8 mouse cellular contexts compared by ENCODE assay signal in the genomic region with DNA sequence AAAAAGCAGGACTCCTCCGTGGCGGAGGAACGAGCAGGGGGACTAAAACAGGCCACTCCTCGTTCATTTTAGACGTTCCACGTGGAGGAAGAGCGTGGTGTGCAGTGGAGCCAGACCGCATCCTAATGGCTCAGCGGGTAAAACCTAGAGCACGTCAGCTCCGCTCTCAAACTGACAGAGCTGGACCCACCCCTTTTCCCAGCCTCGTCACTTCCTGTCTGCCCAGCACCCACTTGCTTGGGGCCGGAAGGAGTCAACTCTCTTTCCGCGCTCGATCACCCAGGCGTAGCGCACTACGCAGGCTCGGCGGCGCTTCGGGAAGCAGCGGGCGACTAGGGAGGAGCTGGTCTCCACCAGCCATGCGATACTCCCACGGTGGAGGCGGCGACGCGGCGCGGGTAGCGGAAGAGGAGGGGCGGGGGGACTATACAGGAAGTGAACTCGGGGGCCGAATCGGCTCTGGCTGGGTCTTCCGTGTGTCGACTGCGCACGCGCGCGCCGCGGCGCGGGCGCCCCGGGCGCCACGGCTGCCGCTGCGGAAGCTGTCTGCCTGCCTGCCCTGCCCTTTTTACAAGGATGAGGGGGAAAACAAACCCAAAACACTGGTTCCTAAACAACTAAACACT. TPM values are rescaled to one million over a fixed set of nuclear protein-coding genes. Genes with fewer than 3 reads are reported as not detected.
DNase-seq lines count a peak whose midpoint lies in the region; ATAC-seq and TF ChIP-seq lines count a peak whose summit lies in the region.

No protein-coding gene starts in this region.

- in situ Hi-C loops in ES-E14 (cut with MboI; ENCODE audit: low sequenced_read_pairs in 2 of 2, unreplicated experiment in 2 of 2): no loop called here

- H3K9me3 ChIP-seq in ES-E14 (ENCODE audit: control insufficient read depth, insufficient read depth, low read depth, low read length): no peaks in the 10 kb centered on the region
- H3K9me3 ChIP-seq in forebrain, embryonic 15.5 days: no peaks in the 10 kb centered on the region
- no peaks in the 10 kb centered on the region for H3K9me3 ChIP-seq in lung, embryonic 14.5 days (ENCODE audit: low read depth, low read length)

- intact Hi-C loops in heart, postnatal 36 days (cut with DNase I): loop anchor here (2.0 kb wide), 2 partner anchors 35 to 55 kb away; a partner anchor contains a TSS

- H3K36me3 ChIP-seq in ES-E14 (ENCODE audit: control insufficient read depth, insufficient read depth, low read length, poor library complexity, severe bottlenecking): no peaks in the 10 kb centered on the region
- no peaks in the 10 kb centered on the region for H3K36me3 ChIP-seq in forebrain, embryonic 15.5 days
- H3K36me3 ChIP-seq in lung, embryonic 14.5 days (ENCODE audit: insufficient read depth): no peaks in the 10 kb centered on the region
- H3K36me3 ChIP-seq in thymus, adult 2 months (ENCODE audit: control insufficient read depth, insufficient read depth, low read length): no peaks in the 10 kb centered on the region

- peak; percentile 71 for DNase-seq in ES-E14 (ENCODE audit: low read depth, low spot score)
- peak; percentile 96 for DNase-seq in cerebellum, adult 11-12 months
- DNase-seq in heart, postnatal 36 days: peak; percentile 84 to 95
- peak; percentile 84 to 97 for DNase-seq in layer of hippocampus, adult 2 months (ENCODE audit: low spot score in 2 of 2)
- peak; percentile 95 for DNase-seq in lung, embryonic 14.5 days
- DNase-seq in thymus, adult 2 months: peak; percentile 82

- H3K4me3 ChIP-seq in ES-E14 (ENCODE audit: insufficient read depth in 1 of 2, low read depth in 1 of 2, low read length in 2 of 2, poor library complexity in 1 of 2, severe bottlenecking in 1 of 2): peak overlapping the region; percentile 91 to 98
- H3K4me3 ChIP-seq in forebrain, embryonic 15.5 days: peak overlapping the region; percentile 63
- peak overlapping the region; percentile 56 for H3K4me3 ChIP-seq in layer of hippocampus, adult 2 months
- peak overlapping the region; percentile 47 for H3K4me3 ChIP-seq in lung, embryonic 14.5 days (ENCODE audit: low read depth, low read length)
- peak overlapping the region; percentile 68 for H3K4me3 ChIP-seq in olfactory bulb, adult 2 months (ENCODE audit: insufficient read depth, low read depth, low read length)
- H3K4me3 ChIP-seq in thymus, adult 2 months (ENCODE audit: control insufficient read depth, insufficient read depth, low read length): peak overlapping the region; percentile 65

- TF ChIP-seq POLR2A in olfactory bulb, adult 2 months (IDR thresholded peaks at IDR 0.05; ENCODE audit: insufficient read depth, low read depth, low read length): peak; percentile 85
- TF ChIP-seq POLR2A in thymus, adult 2 months (IDR thresholded peaks at IDR 0.05; ENCODE audit: control insufficient read depth, extremely low read depth, insufficient read depth, low read length, poor library complexity): 0 out of 2 replicates have a peak, but pooled peaks have one; percentile 25

- TF ChIP-seq CTCF in layer of hippocampus, adult 2 months (conservative IDR thresholded peaks at IDR 0.05): no peak
- TF ChIP-seq CTCF in lung, embryonic 14.5 days (IDR thresholded peaks at IDR 0.05; ENCODE audit: low read depth): no peak
- no peak for TF ChIP-seq CTCF in olfactory bulb, adult 2 months (IDR thresholded peaks at IDR 0.05; ENCODE audit: insufficient read depth, low read depth, low read length)
- TF ChIP-seq CTCF in thymus, adult 2 months (IDR thresholded peaks at IDR 0.05; ENCODE audit: borderline replicate concordance, control insufficient read depth, extremely low read depth, insufficient read depth, low read length, poor library complexity): 0 out of 2 replicates have a peak, but pooled peaks have one; percentile 17

- peak overlapping the region; percentile 94 for H3K9ac ChIP-seq in ES-E14 (ENCODE audit: insufficient read depth, low read depth, low read length, poor library complexity, severe bottlenecking)
- H3K9ac ChIP-seq in forebrain, embryonic 15.5 days (replicated peaks): peak overlapping the region; percentile 55
- peak overlapping the region; percentile 53 for H3K9ac ChIP-seq in lung, embryonic 14.5 days

- peak overlapping the region; percentile 97 for H3K27ac ChIP-seq in ES-E14 (ENCODE audit: insufficient read depth, low read depth, low read length, poor library complexity, severe bottlenecking)
- H3K27ac ChIP-seq in forebrain, embryonic 15.5 days (replicated peaks): peak overlapping the region; percentile 98
- peak overlapping the region; percentile 90 for H3K27ac ChIP-seq in layer of hippocampus, adult 2 months
- H3K27ac ChIP-seq in lung, embryonic 14.5 days (ENCODE audit: low read depth): peak overlapping the region; percentile 99
- peak overlapping the region; percentile 89 for H3K27ac ChIP-seq in olfactory bulb, adult 2 months (ENCODE audit: insufficient read depth, low read depth, low read length)
- H3K27ac ChIP-seq in thymus, adult 2 months (ENCODE audit: control insufficient read depth, insufficient read depth, low read length): peak overlapping the region; percentile 90

- ATAC-seq in forebrain, embryonic 15.5 days (replicated peaks): peak; percentile 100
- ATAC-seq in lung, embryonic 14.5 days (ENCODE audit: insufficient read depth): peak; percentile 100

- H3K4me1 ChIP-seq in ES-E14 (ENCODE audit: control insufficient read depth in 2 of 2, insufficient read depth in 2 of 2, low read length in 2 of 2, poor library complexity in 1 of 2): no peaks in the 10 kb centered on the region
- peaks cover 7% of the 10 kb centered on the region for H3K4me1 ChIP-seq in forebrain, embryonic 15.5 days
- no peaks in the 10 kb centered on the region for H3K4me1 ChIP-seq in lung, embryonic 14.5 days (ENCODE audit: insufficient read depth)
- no peaks in the 10 kb centered on the region for H3K4me1 ChIP-seq in olfactory bulb, adult 2 months (ENCODE audit: control insufficient read depth, insufficient read depth, low read length)
- no peaks in the 10 kb centered on the region for H3K4me1 ChIP-seq in thymus, adult 2 months (replicated peaks; ENCODE audit: control insufficient read depth, insufficient read depth, low read length)

- under 1% methylated on average over 47 of the region's 55 CpGs for WGBS in forebrain, embryonic 15.5 days
- under 1% methylated on average over 55 of the region's 55 CpGs for WGBS in lung, embryonic 14.5 days
- 2% methylated on average over 49 of the region's 55 CpGs for WGBS in olfactory bulb, adult 2 months
- under 1% methylated on average over 27 of the region's 55 CpGs for WGBS in thymus, adult 2 months

- H3K4me2 ChIP-seq in forebrain, embryonic 15.5 days (replicated peaks): peak overlapping the region; percentile 55
- H3K4me2 ChIP-seq in lung, embryonic 14.5 days: peak overlapping the region; percentile 56

- H3K27me3 ChIP-seq in forebrain, embryonic 15.5 days: peaks cover 20% of the 10 kb centered on the region; the same call in 1 of the 2 replicates
- 0 out of 2 replicates have a peak, but pooled peaks cover 3% of the 10 kb centered on the region for H3K27me3 ChIP-seq in lung, embryonic 14.5 days (ENCODE audit: insufficient read depth, low read length)
- H3K27me3 ChIP-seq in thymus, adult 2 months (ENCODE audit: control insufficient read depth, insufficient read depth, low read length): no peaks in the 10 kb centered on the region

TF ChIP-seq in ES-E14, 5 proteins besides CTCF, POLR2A, EP300 and RAD21:
- no peak for TF ChIP-seq ZNF384 (IDR thresholded peaks at IDR 0.05; ENCODE audit: low read depth, low read length)
- TF ChIP-seq CHD2 (IDR thresholded peaks at IDR 0.05; ENCODE audit: low read depth, low read length): no peak
- TF ChIP-seq HCFC1 (IDR thresholded peaks at IDR 0.05; ENCODE audit: borderline replicate concordance, insufficient read depth, low read length): no peak; the same call in 1 of the 2 replicates
- no peak for TF ChIP-seq MAFK (IDR thresholded peaks at IDR 0.05; ENCODE audit: insufficient read depth, low read depth, low read length)
- no peak for TF ChIP-seq ZC3H11A (IDR thresholded peaks at IDR 0.05; ENCODE audit: borderline replicate concordance, low read depth, low read length)

RNA-seq across cellular contexts. Expression of a gene that starts 34.8 kb away (rescaled TPM):
- 89.0 and 137 TPM in 2 replicates for total RNA-seq in ES-E14 (2012; rRNA removed)
- polyA plus RNA-seq in forebrain, embryonic 15.5 days (2015; fragmentation: Nextera tagmentation; extraction: Ambion mirVana): 106 and 107 TPM in 2 replicates
- 100 to 1,000 TPM; 100 to 154 TPM for total RNA-seq in heart, postnatal 36 days (2021)
- total RNA-seq in layer of hippocampus, adult 2 months (2021): 100 to 1,000 TPM; 102 to 159 TPM
- polyA plus RNA-seq in lung, embryonic 14.5 days (2014; fragmentation: Nextera tagmentation; extraction: Ambion mirVana): 73.0 and 116 TPM in 2 replicates
- not detected in 2 replicates for polyA plus RNA-seq in olfactory bulb, adult 2 months (2012; ENCODE audit: insufficient read depth, insufficient read length, low replicate concordance, missing spikeins)
- 68.9 and 83.3 TPM in 2 replicates for polyA plus RNA-seq in thymus, adult 2 months (2012; rRNA removed)

RNA-seq across cellular contexts. Expression of a gene that starts 54.3 kb away (rescaled TPM):
- total RNA-seq in ES-E14 (2012; rRNA removed): 21.8 and 27.2 TPM in 2 replicates
- 27.9 and 28.3 TPM in 2 replicates for polyA plus RNA-seq in forebrain, embryonic 15.5 days (2015; fragmentation: Nextera tagmentation; extraction: Ambion mirVana)
- 10 to 100 TPM; 24.9 to 29.0 TPM for total RNA-seq in heart, postnatal 36 days (2021)
- total RNA-seq in layer of hippocampus, adult 2 months (2021): 10 to 100 TPM; 34.2 to 38.4 TPM
- polyA plus RNA-seq in lung, embryonic 14.5 days (2014; fragmentation: Nextera tagmentation; extraction: Ambion mirVana): 32.2 and 37.5 TPM in 2 replicates
- polyA plus RNA-seq in olfactory bulb, adult 2 months (2012; ENCODE audit: insufficient read depth, insufficient read length, low replicate concordance, missing spikeins): not detected in 2 replicates
- 11.5 and 14.9 TPM in 2 replicates for polyA plus RNA-seq in thymus, adult 2 months (2012; rRNA removed)

RNA-seq across cellular contexts. Expression of a gene that starts 56.6 kb away (rescaled TPM):
- 5.0 and 5.7 TPM in 2 replicates for total RNA-seq in ES-E14 (2012; rRNA removed)
- 9.5 TPM in 2 replicates for polyA plus RNA-seq in forebrain, embryonic 15.5 days (2015; fragmentation: Nextera tagmentation; extraction: Ambion mirVana)
- 10 to 100 TPM in 1 of 2 experiments, 1 to 10 TPM in 1; 8.6 to 10.8 TPM for total RNA-seq in heart, postnatal 36 days (2021)
- total RNA-seq in layer of hippocampus, adult 2 months (2021): 10 to 100 TPM; 25.9 to 26.7 TPM
- 9.1 and 10.4 TPM in 2 replicates for polyA plus RNA-seq in lung, embryonic 14.5 days (2014; fragmentation: Nextera tagmentation; extraction: Ambion mirVana)
- polyA plus RNA-seq in olfactory bulb, adult 2 months (2012; ENCODE audit: insufficient read depth, insufficient read length, low replicate concordance, missing spikeins): not detected in 2 replicates
- polyA plus RNA-seq in thymus, adult 2 months (2012; rRNA removed): 19.2 and 22.2 TPM in 2 replicates

Comparison
In these comparisons a context has a peak if more than half of its experiments do, and no peak if none do; other contexts are left out.
1. Peak in every context shown above with its lines: DNase-seq, ATAC-seq, H3K4me3 ChIP-seq and H3K27ac ChIP-seq.
2. RNA of a gene that starts 56.6 kb away (polyA plus RNA-seq): 19.2 to 22.2 TPM in thymus, adult 2 months, 9.1 to 10.4 TPM in lung, embryonic 14.5 days and 9.5 TPM in forebrain, embryonic 15.5 days; not detected in olfactory bulb, adult 2 months; every median in the first group is over 10 times any median in the second.